Mouse (Mus musculus): Measurements from ENCODE around the gene Itga1. TPM values are rescaled to one million over a fixed set of nuclear protein-coding genes. Genes with fewer than 3 reads are reported as not detected.

The Itga1 gene
- polyA plus RNA-seq, 1 experiment from 2014 or later, result 3.8 TPM

DNA sequence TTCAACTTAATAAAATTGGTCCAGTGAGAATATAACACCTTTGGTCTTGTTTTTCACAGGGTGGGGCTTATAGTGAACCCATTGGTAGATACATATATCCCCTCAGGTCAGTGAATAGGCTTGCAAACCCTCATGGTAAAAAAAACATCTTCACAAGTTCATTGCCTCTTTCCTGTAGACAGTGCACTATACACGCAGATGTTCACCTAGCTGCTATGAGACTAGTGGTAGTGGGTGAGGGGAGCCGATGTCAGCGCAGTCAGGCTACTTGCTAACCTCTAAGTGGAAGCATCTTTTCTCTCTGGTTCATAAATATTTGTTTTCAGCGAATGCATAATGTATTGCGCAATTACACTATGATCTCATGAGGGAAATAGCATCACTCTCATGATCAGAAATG, 192.2 kb downstream of the Itga1 start:
- ATAC-seq (ENCODE audit: insufficient number of reproducible peaks, insufficient read depth, low FRiP score, low TSS enrichment), result no peak
- Histone ChIP-seq H3K27ac (no peak overlapping the region), H3K4me2 (replicated peaks) (no peak overlapping the region), H3K27me3 (no peaks in the 10 kb centered on the region), H3K4me3 (no peak overlapping the region), H3K9me3 (no peaks in the 10 kb centered on the region), H3K4me1 (no peaks in the 10 kb centered on the region), H3K36me3 (no peaks in the 10 kb centered on the region), H3K9ac (no peak overlapping the region)
- WGBS, result 88% methylated on average over 5 of the region's 5 CpGs

- H3K36me3 ChIP-seq, result no peaks in the 10 kb centered on the region
- H3K9me3 ChIP-seq, result no peaks in the 10 kb centered on the region
- H3K27me3 ChIP-seq, result no peaks in the 10 kb centered on the region
- H3K9ac ChIP-seq, result no peak overlapping the region
- no peak overlapping the region for H3K27ac ChIP-seq
- WGBS, result 77% methylated on average over 4 of the region's 4 CpGs
- ATAC-seq (ENCODE audit: insufficient number of reproducible peaks, insufficient read depth, low FRiP score, low TSS enrichment), result no peak
- H3K4me3 ChIP-seq, result no peak overlapping the region
- H3K4me1 ChIP-seq, result no peaks in the 10 kb centered on the region
- no peak overlapping the region for H3K4me2 ChIP-seq (replicated peaks)
Observed at GRCm38 (mm10) chr13:114907876-114908275, 193.9 kb downstream of the Itga1 start.

Other genes with a start within 250 kb of the Itga1 start
- gene Itga2, start 169.9 kb downstream of the Itga1 start, polyA plus RNA-seq (2016; fragmentation: Nextera tagmentation; extraction: Ambion mirVana), result 2.8 and 3.3 TPM in 2 replicates
- gene Pelo, start 11.8 kb downstream of the Itga1 start, polyA plus RNA-seq (2016; fragmentation: Nextera tagmentation; extraction: Ambion mirVana), result 6.2 and 6.3 TPM in 2 replicates
- gene Gm49395, start within 50 bp of the Itga1 start, polyA plus RNA-seq (2016; fragmentation: Nextera tagmentation; extraction: Ambion mirVana), result 2.4 and 2.5 TPM in 2 replicates